Mouse (Mus musculus) hematopoietic stem cell, adult 5-6 weeks (primary cell): Measurements from ENCODE around the gene Mmgt2. TPM values are rescaled to one million over a fixed set of nuclear protein-coding genes. Genes with fewer than 3 reads are reported as not detected.

ENCODE experiments used
- ATAC-seq, 2 experiments: fragments of 125-278 bp in 1 of 2; replicated peaks in 1 of 2; 2 replicates each; pipeline ENCODE4 v1.8.0; 2016 to 2017; ENCODE audit warnings: inconsistent platforms in 2 of 2, mild to moderate bottlenecking in 2 of 2, moderate number of reproducible peaks in 2 of 2, low read depth in 1 of 2, moderate TSS enrichment in 1 of 2; ENCODE audit not compliant: low FRiP score in 2 of 2, poor library complexity in 2 of 2, severe bottlenecking in 2 of 2, insufficient read depth in 1 of 2, low TSS enrichment in 1 of 2
- total RNA-seq: library from RNA; stranded (forward); fragments of 172-1452, 232-1000 nt; gene quantifications from 2 replicates; pipeline ENCODE4 v1.2.3, GENCODE M21; 2017

Mmgt2 gene
- total RNA-seq, 1 experiment from 2014 or later, result 39.5 TPM

DNA sequence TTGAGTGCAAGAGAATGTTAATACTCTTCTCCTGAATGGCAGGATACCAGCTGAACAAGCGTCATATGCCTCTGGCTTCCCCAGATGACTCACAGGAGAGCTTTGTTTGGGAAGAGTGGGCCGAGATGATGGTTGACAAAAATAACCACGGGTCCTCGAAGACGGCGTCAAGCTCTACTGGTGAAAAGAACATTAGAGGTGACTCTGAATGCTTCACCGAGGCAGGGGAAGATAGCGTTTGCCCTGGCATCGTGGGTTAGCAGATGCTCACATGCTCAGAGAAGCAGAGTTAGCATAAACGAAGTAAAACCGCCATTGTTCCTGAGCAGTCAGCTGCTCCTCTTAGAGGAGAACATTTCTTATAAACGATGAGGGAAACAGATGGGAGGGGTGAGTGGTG, 21.0 kb downstream of the Mmgt2 start:
- ATAC-seq, result no peak

DNA sequence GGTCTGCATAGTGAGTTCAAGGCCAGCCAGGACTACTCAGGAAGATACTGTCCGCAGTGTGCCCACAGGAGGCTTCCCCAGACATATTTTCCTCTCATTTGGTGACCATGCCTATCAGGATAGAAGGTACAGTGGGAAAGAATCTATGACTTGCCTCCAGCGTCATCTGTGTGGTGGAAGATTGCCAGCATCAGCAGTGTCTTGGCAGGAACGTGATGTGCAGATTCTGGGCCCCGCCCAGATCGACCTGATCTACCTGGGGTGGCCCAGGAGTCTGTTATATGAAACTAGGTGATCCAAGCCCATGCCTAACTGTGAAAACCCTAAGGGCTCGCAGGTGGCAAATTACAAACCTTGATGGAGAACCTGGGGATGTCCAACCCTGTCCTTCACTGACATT, 21.5 kb downstream of the Mmgt2 start:
- no peak for ATAC-seq

DNA sequence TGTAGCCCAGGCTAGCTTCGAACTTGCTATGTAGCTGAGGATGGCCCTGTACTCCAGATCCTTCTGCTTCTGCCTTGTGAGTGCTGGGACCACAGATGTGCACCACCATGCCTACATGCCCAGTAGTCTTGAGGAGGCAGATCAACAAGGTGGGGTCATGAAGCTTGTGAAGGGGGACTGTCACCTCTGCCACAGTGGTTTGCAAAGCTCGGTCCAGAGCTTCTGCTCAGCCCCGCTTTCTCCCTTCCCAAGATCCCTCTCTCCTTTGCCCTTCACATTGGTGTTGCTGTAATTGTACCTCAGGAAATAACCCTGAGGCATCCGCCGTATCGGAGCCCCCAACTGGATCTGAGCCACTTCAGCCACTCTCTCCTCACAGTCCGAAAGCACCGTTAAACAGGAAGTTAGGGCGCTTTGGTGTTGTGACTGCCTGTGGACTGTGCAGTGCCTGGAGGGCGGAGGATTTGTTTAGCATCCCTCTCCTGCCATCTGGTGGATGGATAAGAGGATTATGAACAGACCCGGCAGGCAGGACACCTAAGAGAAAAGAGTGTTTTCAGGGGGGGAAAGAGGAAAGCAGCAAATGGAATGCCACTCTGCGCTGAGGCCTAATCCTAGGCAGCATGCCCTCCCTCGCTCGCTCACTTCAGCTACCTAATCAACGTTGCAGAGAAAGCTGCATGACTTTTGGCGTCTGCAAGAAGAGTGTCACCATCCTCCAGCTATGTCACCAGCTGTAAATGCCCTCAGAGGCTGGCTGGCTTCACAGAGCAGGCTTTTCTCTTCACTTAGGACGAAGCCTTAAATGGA, 27.2 kb downstream of the Mmgt2 start:
- peak; percentile 94 to 98 for ATAC-seq

DNA sequence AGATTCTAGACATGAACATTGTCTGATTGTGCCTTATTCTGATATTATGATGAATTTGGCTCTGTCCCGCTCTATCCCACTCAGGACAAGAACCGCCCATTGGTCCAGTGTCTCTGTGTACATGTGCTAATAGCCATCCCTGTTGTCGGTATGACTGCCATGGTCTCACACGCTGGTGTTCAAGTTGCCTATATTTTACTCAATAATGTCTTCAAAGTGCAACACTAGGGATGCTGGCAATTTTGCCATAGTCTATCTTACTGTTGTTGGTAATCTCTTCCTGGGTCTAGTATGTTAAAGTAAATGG, 27.8 kb downstream of the Mmgt2 start:
- no peak for ATAC-seq

DNA sequence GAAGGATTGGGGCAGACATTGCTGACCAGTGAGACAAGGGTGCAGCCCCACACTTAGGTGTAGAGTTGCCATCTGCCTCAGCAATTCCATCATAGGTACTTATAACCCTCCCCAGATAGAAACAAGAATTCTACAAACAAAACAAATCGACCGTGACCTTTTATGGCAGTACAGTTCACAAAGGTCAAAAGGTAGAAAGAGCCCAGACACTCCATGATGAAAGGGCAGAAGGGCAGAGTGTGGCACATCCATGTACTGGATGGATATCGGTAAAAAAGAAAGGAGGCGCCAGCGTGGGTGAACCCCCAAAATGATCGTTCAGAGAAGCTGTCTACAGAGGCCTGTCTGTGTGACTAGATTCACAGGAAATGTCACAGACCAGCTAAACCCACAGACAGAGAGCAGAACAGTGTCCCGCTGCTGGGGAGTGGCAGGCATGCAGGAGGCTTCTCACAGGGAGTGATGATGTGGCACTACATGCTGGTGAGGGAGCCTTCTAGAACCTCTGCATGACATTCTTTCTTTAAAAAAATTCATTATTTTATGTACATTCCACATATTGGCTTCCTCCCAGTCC, 30.4 kb downstream of the Mmgt2 start:
- no peak for ATAC-seq

DNA sequence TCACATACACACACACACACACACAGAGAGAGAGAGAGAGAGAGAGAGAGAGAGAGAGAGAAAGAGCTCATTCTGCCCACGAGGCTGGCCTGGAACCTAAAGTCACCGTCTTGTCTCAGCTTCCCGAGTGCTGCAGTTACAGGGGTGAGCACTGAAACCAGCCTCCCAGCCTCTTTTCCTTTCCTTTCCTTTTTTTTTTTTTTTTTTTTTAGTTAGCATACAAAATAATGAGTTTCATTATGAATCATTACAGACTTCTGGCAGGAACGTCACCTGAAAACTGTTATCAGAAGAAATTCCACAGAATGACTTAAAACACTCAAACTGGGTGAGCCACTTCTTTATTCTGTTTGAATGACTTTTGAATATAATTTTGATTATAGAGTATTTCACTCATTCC, 31.5 kb downstream of the Mmgt2 start:
- no peak for ATAC-seq

DNA sequence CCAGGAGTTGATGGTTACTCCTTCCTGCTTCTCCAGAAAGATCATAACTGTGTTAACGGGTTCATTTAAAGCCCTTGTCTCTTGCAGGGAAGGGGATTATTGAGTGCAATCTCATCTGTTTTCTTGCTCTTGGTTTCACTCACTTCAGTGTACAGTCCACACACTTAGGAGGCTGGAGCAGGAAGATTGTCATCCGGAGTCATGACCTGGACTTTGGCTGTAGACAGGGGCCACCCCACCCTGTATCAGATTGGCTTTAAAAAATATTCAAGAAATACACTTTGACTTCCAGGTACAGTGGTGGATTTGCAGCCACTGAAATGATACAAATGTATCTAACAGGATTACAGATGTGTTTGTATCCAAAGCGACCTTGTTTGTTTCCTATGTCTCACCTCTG, 43.1 kb downstream of the Mmgt2 start:
- no peak for ATAC-seq

DNA sequence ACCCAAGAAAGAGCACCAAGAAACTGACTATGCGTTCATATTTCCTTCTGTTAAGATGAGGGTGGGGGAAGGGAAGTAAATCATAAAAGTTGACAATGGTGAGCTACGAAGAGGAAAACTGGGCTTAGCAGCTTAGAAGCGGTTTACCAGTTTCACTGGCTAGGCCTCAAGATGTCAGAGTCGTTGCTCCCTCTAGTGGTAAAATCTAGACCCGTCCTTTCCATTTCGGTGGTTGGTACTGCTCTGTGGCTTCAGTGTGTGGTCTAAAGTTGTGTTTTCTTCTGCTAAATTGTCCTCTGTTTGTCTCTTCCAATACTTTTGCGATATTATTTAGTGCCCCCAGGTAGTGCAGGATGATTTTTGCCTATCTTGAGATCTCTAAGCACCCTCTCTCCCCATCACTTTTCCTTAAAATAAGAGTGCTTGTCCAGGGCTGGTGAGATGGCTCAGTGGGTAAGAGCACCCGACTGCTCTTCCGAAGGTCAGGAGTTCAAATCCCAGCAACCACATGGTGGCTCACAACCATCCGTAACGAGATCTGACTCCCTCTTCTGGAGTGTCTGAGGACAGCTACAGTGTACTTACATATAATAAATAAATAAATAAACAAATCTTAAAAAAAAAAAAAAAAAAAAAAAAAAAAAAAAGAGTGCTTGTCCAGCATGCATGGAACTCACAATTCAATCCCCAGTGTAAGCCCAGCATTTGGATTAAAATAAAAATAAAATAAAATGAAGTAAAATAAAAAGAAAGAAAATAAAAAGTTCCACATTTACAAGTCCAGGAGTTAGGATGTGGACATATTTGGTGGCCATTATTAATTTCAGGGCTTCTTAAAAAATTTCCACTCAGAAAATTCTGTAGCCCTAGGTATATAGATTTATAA, 45.1 kb downstream of the Mmgt2 start:
- ATAC-seq, result peak; percentile 92 to 95

DNA sequence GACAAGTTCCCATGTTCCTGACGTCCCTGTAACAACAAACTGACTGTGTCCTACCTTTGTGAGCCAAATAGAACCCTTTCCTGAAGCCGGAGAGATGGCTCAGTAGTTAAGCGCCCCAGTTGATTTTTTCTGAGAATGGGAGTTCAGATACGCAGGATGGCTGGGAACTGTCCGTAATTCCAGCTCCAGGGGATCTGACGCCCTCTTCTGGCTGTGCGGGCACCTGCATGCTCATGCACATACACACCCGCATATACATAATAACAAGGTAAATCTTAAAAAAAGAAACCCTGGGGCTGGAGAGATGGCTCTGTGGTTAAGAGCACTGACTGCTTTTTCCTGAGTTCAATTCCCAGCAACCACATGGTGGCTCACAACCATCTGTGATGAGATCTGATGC, 46.7 kb downstream of the Mmgt2 start:
- ATAC-seq, result no peak

DNA sequence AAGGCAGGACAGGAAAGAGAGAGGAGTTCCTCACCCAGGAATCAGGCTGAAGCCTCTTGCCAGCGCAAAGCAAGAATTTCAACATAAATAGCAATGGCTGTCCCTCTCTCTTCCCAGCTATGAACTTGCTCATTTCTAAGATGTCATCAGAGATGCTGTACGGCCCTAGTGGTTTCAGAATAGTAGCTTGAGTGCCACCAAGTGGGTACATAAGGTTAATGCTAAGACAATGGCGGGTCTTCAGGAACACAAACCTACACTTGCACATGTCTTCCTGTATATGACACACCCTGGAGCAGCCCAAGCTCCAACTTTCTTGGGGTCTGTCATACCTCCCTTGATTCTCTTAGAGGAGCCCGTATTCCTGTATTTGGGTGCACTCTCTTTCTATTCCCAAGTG, 51.3 kb downstream of the Mmgt2 start:
- ATAC-seq, result peak; percentile 22 to 39; a peak in 3 of 4 replicates

DNA sequence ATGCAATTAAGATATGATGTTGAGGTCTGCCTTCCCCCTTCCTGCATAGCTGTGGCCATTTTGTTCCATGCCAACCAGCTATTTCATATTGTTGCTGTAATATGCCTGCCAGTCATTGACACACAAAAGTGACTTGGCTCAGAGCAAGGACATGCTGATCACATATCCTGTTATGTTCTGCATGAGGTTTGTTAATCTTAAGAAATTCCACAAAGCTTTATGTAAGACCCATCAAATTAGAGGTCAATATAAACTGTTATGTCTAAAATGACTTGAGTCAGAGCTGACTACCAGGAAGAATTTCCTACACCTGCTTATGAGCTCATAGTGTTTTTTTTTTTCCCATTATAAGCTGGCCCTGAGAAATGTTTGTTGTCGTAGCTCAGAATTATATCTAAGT, 52.8 kb downstream of the Mmgt2 start:
- ATAC-seq, result no peak

DNA sequence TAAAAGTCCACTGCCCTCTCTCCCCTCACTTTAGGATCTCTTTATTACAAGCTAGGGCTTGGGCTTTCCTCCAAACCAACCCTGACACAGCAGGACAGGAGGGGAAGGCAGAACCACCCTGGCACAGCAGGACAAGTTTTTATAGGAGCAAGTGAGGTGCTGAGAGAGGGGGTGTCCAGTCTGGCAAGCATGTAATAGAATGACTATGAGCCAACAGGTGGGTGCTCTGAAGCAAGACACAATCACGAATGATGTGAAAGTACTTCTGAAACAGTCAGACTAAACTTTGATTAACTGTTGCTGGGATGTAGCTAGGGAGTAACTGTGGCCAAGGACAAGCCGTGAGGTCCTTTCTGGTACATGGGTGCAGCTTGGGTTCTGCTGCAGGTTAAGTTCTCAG, 57.7 kb downstream of the Mmgt2 start:
- ATAC-seq, result no peak

DNA sequence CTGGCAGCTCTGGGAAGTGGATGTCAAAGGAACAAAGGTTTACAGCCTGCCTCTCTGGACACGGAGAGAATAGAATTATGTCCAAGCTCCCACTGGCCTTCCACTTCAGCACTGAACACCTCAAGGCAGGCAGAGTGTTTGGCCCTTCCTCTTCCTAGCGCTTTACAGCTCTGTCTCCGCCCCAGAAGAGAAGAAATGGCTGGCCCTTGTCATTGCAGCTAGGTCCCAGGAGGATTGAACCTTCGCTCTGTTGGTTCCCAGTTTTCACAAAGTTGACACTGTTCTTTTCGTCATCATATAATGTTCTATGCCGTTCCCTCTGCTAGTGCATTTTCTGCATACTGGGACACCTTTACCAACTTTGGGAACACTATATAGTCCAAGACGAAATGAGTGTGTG, 59.8 kb downstream of the Mmgt2 start:
- no peak for ATAC-seq

DNA sequence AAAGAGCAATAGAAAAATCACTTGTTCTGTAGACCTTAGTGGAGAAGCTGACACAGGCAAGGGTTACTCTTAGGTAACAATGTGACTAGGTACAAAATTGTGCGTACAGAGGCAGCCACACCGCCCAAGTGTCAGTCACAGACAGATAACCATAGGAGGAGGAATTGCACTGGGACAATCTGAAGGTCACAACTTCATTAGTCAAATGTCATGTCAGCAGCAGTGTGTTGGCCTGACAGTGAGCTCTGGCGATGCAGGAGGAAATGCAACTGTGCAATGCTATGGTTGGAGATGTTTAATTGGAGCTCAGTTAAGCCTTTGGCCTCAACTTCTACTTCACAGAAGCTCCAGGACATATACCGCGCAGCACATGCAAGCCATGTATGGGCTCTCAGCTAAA, 62.2 kb downstream of the Mmgt2 start:
- ATAC-seq, result no peak

Other genes starting within 250 kb of the Mmgt2 start
- 5.7 and 9.1 TPM in 2 replicates for gene Pigl, start 190.2 kb upstream of the Mmgt2 start, total RNA-seq
- 312 and 354 TPM in 2 replicates for gene Ncor1, start 190.1 kb upstream of the Mmgt2 start, total RNA-seq
- 11.5 and 33.0 TPM in 2 replicates for gene Cenpv, start 109.4 kb upstream of the Mmgt2 start, total RNA-seq
- 1,136 and 1,520 TPM in 2 replicates for gene Ubb, start 97.5 kb upstream of the Mmgt2 start, total RNA-seq
- 24.5 TPM in 2 replicates for gene Trpv2, start 74.2 kb upstream of the Mmgt2 start, total RNA-seq
- gene Lrrc75a, start 141 bp upstream of the Mmgt2 start, total RNA-seq, result 7.6 and 7.7 TPM in 2 replicates
- gene Zfp287, start 83.2 kb downstream of the Mmgt2 start, total RNA-seq, result 7.3 and 9.6 TPM in 2 replicates
- gene Gm10428, start 104.4 kb downstream of the Mmgt2 start, total RNA-seq, result not detected in 2 replicates
- 7.8 and 9.7 TPM in 2 replicates for gene Zfp286, start 140.8 kb downstream of the Mmgt2 start, total RNA-seq
- gene Trim16, start 171.6 kb downstream of the Mmgt2 start, total RNA-seq, result 13.2 and 22.3 TPM in 2 replicates
- 4.4 and 6.5 TPM in 2 replicates for gene Fbxw10, start 198.4 kb downstream of the Mmgt2 start, total RNA-seq
- gene Tvp23b, start 230.8 kb downstream of the Mmgt2 start, total RNA-seq, result 43.8 and 46.2 TPM in 2 replicates